Mouse (Mus musculus) E14TG2a.4 (cell line): ENCODE measurements around the gene Trim37.

ENCODE experiments used
- CTCF ChIP-seq: conservative IDR thresholded peaks from 2 replicates; pipeline ENCODE4 v1.5.1; 2014; ENCODE audit warnings: low read length
- NANOG ChIP-seq: IDR thresholded peaks from 2 replicates; pipeline ENCODE4 v1.6.1; 2014; ENCODE audit warnings: borderline replicate concordance, low read length, mixed read lengths
- POU5F1 ChIP-seq: IDR thresholded peaks from 2 replicates; pipeline ENCODE4 v1.6.1; 2014; ENCODE audit warnings: low read length, borderline replicate concordance

DNA sequence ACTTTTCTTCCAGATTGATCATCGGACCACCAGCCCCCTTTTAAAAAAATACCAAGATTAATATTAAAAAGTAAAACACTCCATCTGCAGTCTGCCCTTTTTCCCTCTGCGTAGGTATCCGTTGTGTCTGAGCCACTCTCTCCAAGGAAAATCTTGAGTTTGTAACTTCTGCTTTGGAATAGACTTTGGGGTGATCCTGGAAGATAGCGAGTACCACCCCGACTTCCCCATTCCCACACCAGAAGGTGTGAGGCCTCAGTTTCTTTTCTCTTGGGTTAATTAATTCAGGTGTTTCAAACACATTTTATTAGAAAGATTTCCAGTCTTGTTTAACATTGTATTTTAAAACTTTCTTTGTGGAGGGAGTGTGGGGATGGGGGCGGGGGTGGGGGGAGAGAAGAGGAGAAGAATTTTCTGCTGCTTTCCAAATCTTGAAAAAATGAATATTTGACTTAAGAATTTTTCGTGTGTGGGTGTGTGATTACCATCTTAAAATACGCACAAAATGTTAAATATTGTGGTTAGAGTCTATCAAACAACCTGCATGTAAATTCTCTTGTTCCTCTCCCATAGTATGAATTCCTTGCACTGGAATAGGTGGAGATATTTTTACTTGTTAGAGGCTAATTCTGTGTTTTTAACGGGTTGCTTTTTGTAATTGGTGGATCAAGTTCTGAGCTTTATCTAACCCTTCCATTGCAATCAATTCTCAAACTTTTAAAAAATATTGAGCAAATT lies 16.5 kb upstream of the Trim37 start:
- no peak for TF ChIP-seq CTCF
- no peak for TF ChIP-seq POU5F1
- no peak for TF ChIP-seq NANOG
